Mouse (Mus musculus) embryo, embryonic 10.5 days (tissue): Measurements from ENCODE around the gene Eya2.
"Not testable (repeated sequence)": the region's sequence is repeated elsewhere in the genome, so short reads cannot be mapped to it uniquely, and the experiment has no call there.

Experiments
- DNase-seq: peaks from one replicate; pipeline ENCODE4 v3.0.0-alpha.2; 2015; ENCODE audit warnings: low spot score

The Eya2 gene

GRCm38 (mm10) chr2:165778927-165779326 lies 184.1 kb downstream of the Eya2 start:
- DNase-seq: peak; percentile 92

DNA sequence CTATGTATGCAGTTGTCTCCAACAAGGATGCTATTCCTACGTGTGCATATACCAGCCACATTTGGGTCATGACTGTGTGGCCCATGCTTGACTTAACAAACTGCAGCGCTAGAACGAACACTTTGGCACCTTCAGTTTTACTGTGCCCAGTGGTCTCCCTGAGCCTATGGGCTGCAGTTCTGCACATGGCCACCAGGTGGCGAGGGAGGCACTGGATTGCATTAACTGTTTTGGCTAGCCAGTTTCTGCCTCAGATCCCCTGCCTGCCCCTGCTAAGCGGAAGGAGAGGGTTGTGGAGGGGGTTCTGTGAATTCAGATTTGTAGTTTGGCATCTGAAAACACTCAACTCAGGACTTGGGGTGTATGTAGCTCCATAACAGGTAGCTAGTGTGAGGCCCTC lies 187.5 kb downstream of the Eya2 start:
- DNase-seq: peak; percentile 90

- DNase-seq: no peak
Observed at GRCm38 (mm10) chr2:165785312-165786036, 190.6 kb downstream of the Eya2 start.

DNA sequence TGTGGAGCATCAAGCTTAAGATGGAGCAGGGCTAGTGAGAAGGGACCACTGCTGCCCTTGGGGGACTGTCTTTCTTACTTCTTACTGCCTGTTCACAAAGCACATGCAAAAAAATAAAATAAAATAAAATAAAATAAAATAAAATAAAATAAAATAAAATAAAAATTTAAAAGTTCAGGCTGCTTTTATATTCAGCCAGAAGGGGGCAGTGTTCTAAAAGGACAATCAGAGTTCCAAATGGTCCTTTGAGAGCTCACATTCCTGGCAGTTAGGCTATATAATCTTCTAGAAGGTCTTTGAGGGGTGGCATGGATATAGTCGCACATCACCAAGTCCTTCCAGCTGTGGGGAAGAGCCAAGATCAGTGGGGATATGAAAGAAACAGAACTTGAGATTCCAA lies 191.6 kb downstream of the Eya2 start:
- peak; percentile 44 for DNase-seq

DNA sequence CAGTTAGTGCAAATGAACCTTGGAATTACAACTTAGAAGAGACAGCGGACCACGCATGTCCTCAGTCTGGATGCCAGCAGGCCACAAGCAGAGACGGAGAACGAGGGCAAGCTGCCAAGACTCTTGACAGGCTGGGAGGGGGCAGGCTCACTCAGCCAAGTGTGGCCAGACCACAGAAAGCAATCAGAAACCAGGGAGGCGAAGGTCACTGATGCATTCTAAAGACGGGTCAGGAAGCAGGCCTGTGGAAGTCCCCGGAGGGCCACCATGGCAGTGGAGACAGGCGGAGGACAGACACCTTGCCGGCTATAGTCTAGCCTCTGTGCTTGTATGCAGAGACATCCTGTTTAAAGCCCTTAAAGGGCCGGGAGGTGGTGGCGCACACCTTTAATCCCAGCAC lies 193.2 kb downstream of the Eya2 start:
- DNase-seq: no peak

GRCm38 (mm10) chr2:165788796-165789195 lies 194.0 kb downstream of the Eya2 start:
- DNase-seq: no peak

GRCm38 (mm10) chr2:165789667-165790066 lies 194.8 kb downstream of the Eya2 start:
- no peak for DNase-seq

- DNase-seq: peak; percentile 46
Observed at GRCm38 (mm10) chr2:165791026-165791425, 196.2 kb downstream of the Eya2 start.

DNA sequence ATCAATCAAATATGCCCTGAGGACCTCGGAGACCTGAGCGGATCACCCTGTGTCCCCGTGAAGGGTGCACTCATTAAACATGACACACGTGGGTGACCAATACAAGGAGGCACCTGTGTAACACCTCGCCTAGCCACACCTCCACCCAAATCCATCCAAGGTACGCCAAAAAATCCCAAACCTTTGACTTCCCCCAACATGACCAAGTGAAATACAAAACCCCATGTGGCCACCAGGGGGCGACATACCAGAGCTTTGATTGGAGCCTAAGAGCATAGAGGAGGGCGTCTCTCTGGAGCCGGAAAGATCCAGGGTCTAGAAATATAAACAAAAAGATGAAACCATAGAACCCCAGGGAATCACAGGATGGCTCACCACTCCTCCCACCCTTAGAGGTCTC lies 196.8 kb downstream of the Eya2 start:
- DNase-seq: peak; percentile 74

- DNase-seq: no peak
Observed at GRCm38 (mm10) chr2:165792431-165793282, 197.8 kb downstream of the Eya2 start.

GRCm38 (mm10) chr2:165793283-165793638 lies 198.4 kb downstream of the Eya2 start:
- no peak for DNase-seq

- no peak for DNase-seq
Observed at GRCm38 (mm10) chr2:165797876-165798275, 203.0 kb downstream of the Eya2 start.

- not testable (repeated sequence) for DNase-seq
Observed at GRCm38 (mm10) chr2:165800174-165800573, 205.3 kb downstream of the Eya2 start.

GRCm38 (mm10) chr2:165808179-165808975 lies 213.5 kb downstream of the Eya2 start:
- DNase-seq: no peak

GRCm38 (mm10) chr2:165809091-165809490 lies 214.3 kb downstream of the Eya2 start:
- no peak for DNase-seq

DNA sequence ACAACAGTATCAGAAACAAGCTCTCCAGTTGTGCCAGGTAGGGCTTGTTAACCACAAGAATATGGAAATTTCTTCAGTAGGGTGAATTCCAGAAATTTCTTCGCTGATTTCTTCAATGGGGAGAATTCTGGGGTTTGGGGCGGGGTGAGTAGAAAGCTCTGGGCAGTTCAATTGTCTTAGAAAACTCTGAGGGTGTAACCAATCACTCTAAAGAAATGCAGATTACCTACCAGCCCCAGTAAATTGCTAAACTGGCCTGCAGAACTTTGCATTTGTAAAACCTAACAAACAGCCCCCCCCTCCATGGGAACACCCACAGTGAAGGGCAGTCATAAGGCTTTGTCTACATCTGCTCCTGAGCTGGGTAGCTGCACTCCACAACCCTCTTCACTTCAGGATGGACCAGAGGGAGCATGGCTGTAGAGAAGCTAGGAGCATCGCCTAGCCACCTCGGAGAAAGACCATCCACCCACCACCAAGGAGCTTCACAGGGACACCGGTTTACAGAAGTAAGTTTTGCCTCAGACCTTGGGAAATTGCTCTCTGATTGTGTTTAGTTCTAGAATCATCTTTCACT lies 215.2 kb downstream of the Eya2 start:
- DNase-seq: no peak

DNA sequence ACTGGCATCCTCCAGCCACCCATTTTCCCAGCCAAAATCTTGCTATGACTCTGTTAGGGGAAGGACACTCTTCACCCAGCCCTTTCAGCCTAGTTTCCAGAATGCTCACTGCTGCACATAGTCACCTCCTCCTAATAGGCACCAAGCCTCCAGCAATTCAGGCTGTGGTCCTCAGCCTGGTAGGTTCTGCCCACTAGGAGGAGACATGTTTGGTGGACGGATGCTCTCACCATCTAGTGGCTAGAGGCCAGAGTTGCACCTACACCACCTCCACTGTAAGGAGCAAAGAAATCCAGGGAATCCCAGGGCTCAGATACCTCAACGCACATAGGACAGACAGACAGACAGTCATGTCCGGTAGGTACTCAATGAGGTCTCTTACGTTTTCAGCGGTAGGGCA lies 216.7 kb downstream of the Eya2 start:
- DNase-seq: peak; percentile 55

DNA sequence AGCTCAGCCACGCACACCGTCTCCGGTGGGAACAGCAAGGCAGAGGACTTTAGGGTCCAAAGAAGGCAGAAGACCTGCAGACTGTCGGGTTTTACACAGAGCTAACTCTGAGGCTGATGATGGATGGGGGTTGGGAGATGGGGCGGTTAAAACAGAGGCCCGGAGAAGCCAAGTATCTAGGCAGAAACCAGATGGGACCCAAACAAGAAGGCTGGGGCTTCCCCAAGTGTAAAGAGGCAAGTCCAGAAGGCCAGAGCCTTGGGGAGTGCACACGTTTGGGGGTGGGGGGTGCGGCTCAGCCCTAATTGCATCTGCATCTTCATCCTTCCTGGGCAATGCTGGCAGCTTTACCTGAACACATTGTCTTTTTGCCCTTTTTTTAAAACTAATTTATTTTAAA lies 218.1 kb downstream of the Eya2 start:
- DNase-seq: no peak

DNA sequence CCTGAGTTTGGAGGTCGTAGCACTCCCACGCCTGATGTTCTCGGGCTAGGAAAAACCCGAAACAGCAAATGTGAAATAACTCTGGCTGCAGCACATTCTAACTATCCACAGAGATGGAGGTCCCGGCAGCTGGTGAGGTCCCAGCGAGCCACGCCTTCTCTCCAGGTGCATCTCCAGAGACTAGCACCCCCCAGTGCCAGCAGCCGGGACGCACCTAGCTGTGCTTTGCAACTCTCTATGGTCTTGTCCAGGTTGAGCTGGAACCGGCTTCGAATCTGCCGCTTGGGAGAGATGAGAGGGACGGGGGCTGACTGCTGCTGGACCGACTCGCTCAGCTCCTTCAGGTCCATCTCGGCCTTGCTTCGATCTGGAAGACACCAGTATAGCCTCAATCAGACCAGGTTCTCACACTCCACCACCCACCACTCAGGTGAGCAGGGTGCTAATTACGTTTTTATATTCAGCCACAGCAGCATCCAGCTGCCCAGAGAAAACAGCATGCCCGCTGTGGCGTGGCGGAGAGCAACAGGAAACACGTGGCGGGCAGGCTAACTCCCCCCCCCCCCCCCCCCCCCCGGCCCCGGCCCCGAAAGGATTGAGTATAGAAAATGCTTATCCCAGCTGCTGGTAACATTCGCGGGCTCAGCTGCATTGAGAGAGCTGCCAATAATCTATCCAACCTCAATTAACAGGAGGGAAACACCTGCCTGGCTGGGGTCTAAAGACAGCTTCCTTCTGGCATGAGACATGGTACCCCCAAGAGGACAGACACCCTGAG lies 220.5 kb downstream of the Eya2 start:
- DNase-seq: no peak

- DNase-seq: no peak
Observed at GRCm38 (mm10) chr2:165817437-165817836, 222.6 kb downstream of the Eya2 start.

DNA sequence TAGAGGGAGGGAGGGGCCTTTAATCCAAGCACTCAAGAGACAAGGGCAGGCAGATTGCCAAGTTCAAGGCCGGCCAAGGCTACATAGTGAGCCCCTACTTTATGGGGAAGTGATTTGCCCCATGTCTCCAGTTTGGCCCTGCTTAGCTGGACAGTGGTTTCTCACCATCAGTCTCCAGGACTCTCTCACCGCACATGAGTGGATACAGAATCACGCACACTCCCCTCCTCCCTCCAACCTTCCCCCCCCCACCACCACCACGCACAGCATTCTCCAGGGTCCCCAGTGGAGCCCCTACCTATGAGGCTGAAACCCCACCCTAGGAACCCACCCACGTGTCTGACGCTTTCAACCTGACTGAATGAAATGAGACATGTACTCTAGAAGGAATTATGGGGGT lies 223.7 kb downstream of the Eya2 start:
- no peak for DNase-seq
